Mouse (Mus musculus): ENCODE measurements at regions not wholly inside any gene's neighbourhood (a gene's known extent, or its start where the extent isn't known, plus 50 kb on each side); places are given as distances from the start of the nearest gene placed in this dataset.

GRCm38 (mm10) chr2:82508595-82508994 lies 434.8 kb upstream of the Fsip2 start:
- Histone ChIP-seq H3K27me3 (replicated peaks; ENCODE audit: insufficient read depth, low read length) (no peaks in the 10 kb centered on the region), H3K27ac (ENCODE audit: low read length) (no peak overlapping the region), H3K4me1 (ENCODE audit: insufficient read depth, low read depth, low read length) (no peaks in the 10 kb centered on the region), H3K4me3 (ENCODE audit: low read depth, low read length) (no peak overlapping the region), H3K9ac (replicated peaks; ENCODE audit: low read depth) (no peak overlapping the region), H3K36me3 (ENCODE audit: insufficient read depth, low read length) (no peaks in the 10 kb centered on the region), H3K9me3 (ENCODE audit: low read length) (no peaks in the 10 kb centered on the region), H3K4me2 (replicated peaks; ENCODE audit: low read depth, low read length) (no peak overlapping the region)
- 52% methylated on average over 1 of the region's 1 CpGs for WGBS
- DNase-seq (ENCODE audit: low spot score) (no peak), ATAC-seq (no peak)
- TF ChIP-seq EP300 (IDR thresholded peaks at IDR 0.05) (no peak), CTCF (IDR thresholded peaks at IDR 0.05) (no peak)

DNA sequence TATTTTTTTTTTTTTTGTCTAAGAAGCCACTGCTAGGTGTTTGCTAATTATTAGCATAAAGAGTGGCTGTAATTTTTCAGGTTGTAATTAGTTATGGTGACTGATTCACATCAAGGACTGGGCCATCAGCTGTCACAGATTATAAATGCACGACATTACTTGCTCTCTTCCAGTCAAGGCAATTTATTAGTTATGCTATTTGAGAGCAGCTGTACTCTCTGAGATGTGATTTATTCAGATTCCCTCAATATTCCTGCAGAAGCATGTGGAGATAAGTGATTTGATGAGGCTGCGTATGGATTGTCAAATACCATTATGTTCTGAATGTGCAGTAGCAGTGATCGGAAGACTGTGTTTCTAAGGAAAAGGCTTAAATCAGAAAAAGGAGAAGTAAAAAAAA lies 428.3 kb upstream of the Fsip2 start:
- no peak for TF ChIP-seq EP300 (IDR thresholded peaks at IDR 0.05)
- TF ChIP-seq CTCF (IDR thresholded peaks at IDR 0.05): no peak
- Histone ChIP-seq H3K4me1 (ENCODE audit: insufficient read depth, low read depth, low read length) (no peaks in the 10 kb centered on the region), H3K9me3 (ENCODE audit: low read length) (no peaks in the 10 kb centered on the region), H3K4me2 (replicated peaks; ENCODE audit: low read depth, low read length) (no peak overlapping the region), H3K9ac (replicated peaks; ENCODE audit: low read depth) (no peak overlapping the region), H3K27ac (ENCODE audit: low read length) (no peak overlapping the region), H3K36me3 (ENCODE audit: insufficient read depth, low read length) (no peaks in the 10 kb centered on the region), H3K4me3 (ENCODE audit: low read depth, low read length) (no peak overlapping the region), H3K27me3 (replicated peaks; ENCODE audit: insufficient read depth, low read length) (no peaks in the 10 kb centered on the region)
- ATAC-seq (no peak), DNase-seq (ENCODE audit: low spot score) (no peak)
- 91% methylated on average over 3 of the region's 3 CpGs for WGBS

DNA sequence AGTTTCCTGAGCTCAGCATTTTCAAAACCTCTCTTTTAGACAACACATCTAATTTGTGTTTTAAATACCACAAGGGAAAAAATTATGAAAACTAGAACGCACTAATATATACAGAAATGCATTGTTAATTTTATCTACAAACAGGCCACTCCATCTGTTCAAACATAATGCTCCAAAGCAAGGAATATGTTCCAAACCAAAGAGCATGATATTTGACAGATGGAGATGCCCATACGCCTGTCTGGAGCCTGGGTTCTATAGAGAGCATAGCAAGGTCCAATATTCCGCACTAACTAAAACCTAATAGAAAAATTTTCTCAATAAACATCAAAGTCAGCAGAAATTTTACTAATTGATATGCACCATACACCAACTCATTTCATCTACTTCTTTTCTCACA lies 423.5 kb upstream of the Fsip2 start:
- TF ChIP-seq EP300 (IDR thresholded peaks at IDR 0.05) (no peak), CTCF (IDR thresholded peaks at IDR 0.05) (no peak)
- 81% methylated on average over 3 of the region's 3 CpGs for WGBS

DNA sequence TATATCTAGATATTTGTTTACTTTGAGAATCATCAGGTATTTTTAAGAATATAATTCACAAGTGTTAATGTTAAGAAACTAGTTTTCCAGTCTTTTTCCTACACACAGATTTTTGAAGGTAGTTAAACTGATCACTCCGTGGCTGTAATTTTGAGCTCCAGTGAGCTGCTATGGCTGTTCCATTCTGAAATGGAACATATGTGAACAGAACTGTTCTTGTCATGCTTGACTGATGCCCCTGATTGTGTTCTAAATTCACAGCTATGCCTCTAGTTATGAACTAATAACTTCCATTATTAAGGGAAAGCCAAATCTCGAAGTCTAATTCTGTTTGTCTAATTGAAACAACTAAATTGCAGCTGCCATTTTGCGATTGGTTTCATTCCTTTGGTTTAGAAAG lies 404.5 kb upstream of the Fsip2 start:
- no peak overlapping the region for H3K27ac ChIP-seq (ENCODE audit: low read length)
- no peaks in the 10 kb centered on the region for H3K9me3 ChIP-seq (ENCODE audit: low read length)
- H3K27me3 ChIP-seq (replicated peaks; ENCODE audit: insufficient read depth, low read length): no peaks in the 10 kb centered on the region
- no peak overlapping the region for H3K9ac ChIP-seq (replicated peaks; ENCODE audit: low read depth)
- H3K4me2 ChIP-seq (replicated peaks; ENCODE audit: low read depth, low read length): no peak overlapping the region
- TF ChIP-seq CTCF (IDR thresholded peaks at IDR 0.05) (no peak), EP300 (IDR thresholded peaks at IDR 0.05) (no peak)
- H3K4me1 ChIP-seq (ENCODE audit: insufficient read depth, low read depth, low read length): no peaks in the 10 kb centered on the region
- ATAC-seq: no peak
- WGBS: 71% methylated on average over 3 of the region's 3 CpGs
- no peaks in the 10 kb centered on the region for H3K36me3 ChIP-seq (ENCODE audit: insufficient read depth, low read length)
- no peak for DNase-seq (ENCODE audit: low spot score)
- no peak overlapping the region for H3K4me3 ChIP-seq (ENCODE audit: low read depth, low read length)

More for the DNA sequence above, 423.5 kb upstream of the Fsip2 start:
- H3K4me3 ChIP-seq (ENCODE audit: low read depth, low read length): no peak overlapping the region
- H3K4me1 ChIP-seq (ENCODE audit: insufficient read depth, low read depth, low read length): no peaks in the 10 kb centered on the region
- H3K9me3 ChIP-seq (ENCODE audit: low read length): no peaks in the 10 kb centered on the region
- no peak for DNase-seq (ENCODE audit: low spot score)
- no peak overlapping the region for H3K9ac ChIP-seq (replicated peaks; ENCODE audit: low read depth)
- no peak overlapping the region for H3K4me2 ChIP-seq (replicated peaks; ENCODE audit: low read depth, low read length)
- H3K27me3 ChIP-seq (replicated peaks; ENCODE audit: insufficient read depth, low read length): no peaks in the 10 kb centered on the region
- H3K36me3 ChIP-seq (ENCODE audit: insufficient read depth, low read length): no peaks in the 10 kb centered on the region
- ATAC-seq: no peak
- H3K27ac ChIP-seq (ENCODE audit: low read length): no peak overlapping the region

DNA sequence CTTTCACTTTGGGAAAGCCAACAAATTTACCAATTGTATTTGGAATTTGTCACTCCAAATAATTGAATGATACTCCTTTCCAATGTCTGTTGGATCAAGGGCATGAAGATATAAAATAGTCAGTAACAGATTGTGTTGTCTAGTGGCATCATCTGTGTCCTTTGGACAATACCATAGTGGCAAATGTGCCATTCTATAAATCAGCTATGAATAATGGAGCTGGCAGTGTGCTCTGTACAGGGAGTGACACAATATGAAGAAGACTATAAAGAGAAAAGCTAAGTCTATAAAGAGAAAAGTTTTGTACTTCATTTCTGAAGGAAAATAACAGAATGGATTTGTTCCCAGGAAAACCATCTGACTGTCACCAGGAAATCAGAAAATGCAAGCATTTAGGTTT lies 402.8 kb upstream of the Fsip2 start:
- Histone ChIP-seq H3K36me3 (ENCODE audit: insufficient read depth, low read length) (no peaks in the 10 kb centered on the region), H3K27ac (ENCODE audit: low read length) (no peak overlapping the region), H3K4me3 (ENCODE audit: low read depth, low read length) (no peak overlapping the region), H3K4me2 (replicated peaks; ENCODE audit: low read depth, low read length) (no peak overlapping the region), H3K27me3 (replicated peaks; ENCODE audit: insufficient read depth, low read length) (no peaks in the 10 kb centered on the region), H3K9ac (replicated peaks; ENCODE audit: low read depth) (no peak overlapping the region), H3K4me1 (ENCODE audit: insufficient read depth, low read depth, low read length) (no peaks in the 10 kb centered on the region), H3K9me3 (ENCODE audit: low read length) (no peaks in the 10 kb centered on the region)
- TF ChIP-seq CTCF (IDR thresholded peaks at IDR 0.05) (no peak), EP300 (IDR thresholded peaks at IDR 0.05) (no peak)
- no peak for DNase-seq (ENCODE audit: low spot score)
- ATAC-seq: no peak

DNA sequence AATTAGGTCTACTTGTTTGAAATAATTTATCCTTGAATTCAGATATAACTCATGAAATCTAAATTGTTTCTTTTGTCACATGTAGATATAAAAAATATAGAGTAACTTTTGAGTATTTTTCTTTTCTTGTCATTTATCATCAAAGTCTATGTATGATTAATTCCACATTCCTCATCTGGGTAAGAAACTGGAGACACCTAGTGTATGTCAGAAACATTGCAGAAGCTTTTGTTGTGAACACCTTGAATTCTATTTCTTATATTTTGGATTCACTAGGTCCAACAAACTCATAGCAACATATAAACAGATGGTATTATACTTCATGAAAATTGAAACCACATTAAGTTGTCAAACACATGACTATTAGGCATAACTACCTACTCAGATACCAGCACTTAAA lies 373.1 kb upstream of the Fsip2 start:
- Histone ChIP-seq H3K36me3 (ENCODE audit: insufficient read depth, low read length) (no peaks in the 10 kb centered on the region), H3K4me3 (ENCODE audit: low read depth, low read length) (no peak overlapping the region), H3K4me2 (replicated peaks; ENCODE audit: low read depth, low read length) (no peak overlapping the region), H3K9ac (replicated peaks; ENCODE audit: low read depth) (no peak overlapping the region), H3K27me3 (replicated peaks; ENCODE audit: insufficient read depth, low read length) (no peaks in the 10 kb centered on the region), H3K27ac (ENCODE audit: low read length) (no peak overlapping the region), H3K4me1 (ENCODE audit: insufficient read depth, low read depth, low read length) (no peaks in the 10 kb centered on the region), H3K9me3 (ENCODE audit: low read length) (no peaks in the 10 kb centered on the region)
- DNase-seq (ENCODE audit: low spot score): no peak
- ATAC-seq: no peak
- TF ChIP-seq CTCF (IDR thresholded peaks at IDR 0.05) (peak; percentile 15; the same call in 1 of the 2 replicates), EP300 (IDR thresholded peaks at IDR 0.05) (no peak)

DNA sequence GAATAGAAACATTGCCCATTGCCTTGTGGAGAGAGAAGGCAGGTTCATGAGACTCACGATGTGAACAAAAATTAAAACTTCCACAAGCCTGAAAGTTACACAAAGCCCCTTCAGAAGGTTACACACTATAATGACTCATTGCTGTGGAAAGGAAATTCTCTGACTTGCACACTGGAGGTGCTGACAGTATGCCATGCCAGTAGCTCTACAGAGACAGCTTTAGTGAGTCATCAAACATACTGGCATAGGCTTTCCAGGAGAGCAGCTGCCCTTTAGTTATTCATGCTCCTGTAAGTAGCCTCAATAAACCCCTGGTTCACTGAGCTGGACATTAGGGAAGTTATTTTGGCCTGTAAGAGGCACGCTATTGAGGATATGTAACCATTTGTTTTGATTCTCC lies 371.3 kb upstream of the Fsip2 start:
- no peak overlapping the region for H3K4me3 ChIP-seq (ENCODE audit: low read depth, low read length)
- H3K27me3 ChIP-seq (replicated peaks; ENCODE audit: insufficient read depth, low read length): no peaks in the 10 kb centered on the region
- WGBS: 81% methylated on average over 2 of the region's 2 CpGs
- no peak overlapping the region for H3K4me2 ChIP-seq (replicated peaks; ENCODE audit: low read depth, low read length)
- H3K9ac ChIP-seq (replicated peaks; ENCODE audit: low read depth): no peak overlapping the region
- H3K9me3 ChIP-seq (ENCODE audit: low read length): no peaks in the 10 kb centered on the region
- no peak for ATAC-seq
- no peak for TF ChIP-seq EP300 (IDR thresholded peaks at IDR 0.05)
- TF ChIP-seq CTCF (IDR thresholded peaks at IDR 0.05): no peak
- no peaks in the 10 kb centered on the region for H3K36me3 ChIP-seq (ENCODE audit: insufficient read depth, low read length)
- no peaks in the 10 kb centered on the region for H3K4me1 ChIP-seq (ENCODE audit: insufficient read depth, low read depth, low read length)
- DNase-seq (ENCODE audit: low spot score): no peak
- no peak overlapping the region for H3K27ac ChIP-seq (ENCODE audit: low read length)
